In the genomic region with DNA sequence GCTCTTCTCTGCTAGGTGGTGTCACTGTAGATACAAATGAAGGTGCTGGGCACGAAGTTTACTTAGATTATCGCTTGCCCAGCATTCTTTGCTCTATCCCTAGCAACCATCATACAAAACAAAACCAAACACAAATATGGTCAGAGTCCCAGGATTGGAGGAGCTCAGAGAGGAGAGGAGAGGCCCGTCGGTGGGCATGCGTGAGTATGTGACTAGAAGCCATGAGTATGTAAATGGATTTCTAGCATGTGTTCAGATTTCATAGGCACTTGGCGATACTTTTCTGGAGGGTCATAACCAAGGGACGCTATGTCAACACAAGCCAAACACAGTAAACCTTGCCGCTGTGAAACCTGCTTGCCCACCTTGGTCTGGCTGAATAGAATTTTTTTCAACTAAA, we compare ENCODE assay signal across 29 mouse cellular contexts.
DNase-seq lines count a peak whose midpoint lies in the region; ATAC-seq and TF ChIP-seq lines count a peak whose summit lies in the region.
"Had no signal": no experiment of that assay in that cellular context is flagged by ENCODE, and none has a peak within 500 bp of the region (broad histone marks: within the 10 kb centered on the region; RNA-seq: fewer than 3 reads in every experiment).

No protein-coding gene starts in this region.

- no peak overlapping the region for H3K9ac ChIP-seq in liver, adult 2 months (ENCODE audit: low read depth, low read length)
- H3K9ac ChIP-seq in liver, embryonic 12.5 days: no peak overlapping the region
- no peak overlapping the region for H3K9ac ChIP-seq in lung, embryonic 16.5 days (ENCODE audit: low read length)
- H3K9ac ChIP-seq: embryonic facial prominence, embryonic 13.5 days; forebrain, embryonic 13.5 days; heart, embryonic 12.5 days; heart, embryonic 15.5 days; hindbrain, embryonic 15.5 days had no signal

- no peak for ATAC-seq in liver, embryonic 12.5 days
- ATAC-seq in lung, embryonic 16.5 days (ENCODE audit: low read depth): peak; percentile 17; the same call in 1 of the 2 replicates
- ATAC-seq: CD4-positive, CD25-positive, alpha-beta regulatory T cell, adult 4 months; forebrain, embryonic 13.5 days; forebrain, embryonic 16.5 days had no signal

- H3K36me3 ChIP-seq in liver, adult 2 months (ENCODE audit: control insufficient read depth, insufficient read depth, low read length): no peaks in the 10 kb centered on the region
- no peaks in the 10 kb centered on the region for H3K36me3 ChIP-seq in liver, embryonic 12.5 days
- no peaks in the 10 kb centered on the region for H3K36me3 ChIP-seq in lung, embryonic 16.5 days (ENCODE audit: control insufficient read depth, insufficient read depth, low read length)
- no peaks in the 10 kb centered on the region for H3K36me3 ChIP-seq in kidney, adult 2 months (ENCODE audit: control insufficient read depth, insufficient read depth, low read length)
- H3K36me3 ChIP-seq: embryonic facial prominence, embryonic 10.5 days; embryonic facial prominence, embryonic 13.5 days; heart, embryonic 12.5 days; heart, embryonic 15.5 days; hindbrain, embryonic 15.5 days had no signal

- H3K4me3 ChIP-seq in liver, adult 2 months (ENCODE audit: insufficient read depth, low read depth, low read length): no peak overlapping the region
- no peak overlapping the region for H3K4me3 ChIP-seq in liver, embryonic 12.5 days
- no peak overlapping the region for H3K4me3 ChIP-seq in lung, embryonic 16.5 days (ENCODE audit: low read length)
- no peak overlapping the region for H3K4me3 ChIP-seq in kidney, adult 2 months (ENCODE audit: insufficient read depth, low read depth, low read length)
- H3K4me3 ChIP-seq: embryonic facial prominence, embryonic 10.5 days; embryonic facial prominence, embryonic 13.5 days; erythroblast, embryonic 14.5 days; forebrain, embryonic 13.5 days; heart, embryonic 12.5 days; heart, embryonic 15.5 days; hindbrain, embryonic 15.5 days had no signal

- no peaks in the 10 kb centered on the region for H3K9me3 ChIP-seq in liver, embryonic 12.5 days (replicated peaks)
- H3K9me3 ChIP-seq in lung, embryonic 16.5 days (ENCODE audit: control insufficient read depth, low read length): no peaks in the 10 kb centered on the region
- H3K9me3 ChIP-seq: embryonic facial prominence, embryonic 10.5 days; embryonic facial prominence, embryonic 13.5 days; forebrain, embryonic 13.5 days; heart, embryonic 12.5 days; heart, embryonic 15.5 days; hindbrain, embryonic 15.5 days had no signal

- no peaks in the 10 kb centered on the region; the same call in 1 of the 2 replicates for H3K4me1 ChIP-seq in liver, adult 2 months (ENCODE audit: control insufficient read depth, insufficient read depth, low read length)
- peaks cover 64% of the 10 kb centered on the region for H3K4me1 ChIP-seq in liver, embryonic 12.5 days
- H3K4me1 ChIP-seq in lung, embryonic 16.5 days (replicated peaks; ENCODE audit: control insufficient read depth, insufficient read depth, low read length): no peaks in the 10 kb centered on the region; the same call in 1 of the 2 replicates
- H3K4me1 ChIP-seq in kidney, adult 2 months (ENCODE audit: control insufficient read depth, insufficient read depth, low read length): peaks cover 4% of the 10 kb centered on the region; the same call in 1 of the 2 replicates

- peaks cover 5% of the 10 kb centered on the region; the same call in 1 of the 2 replicates for H3K79me2 ChIP-seq in liver, adult 2 months (ENCODE audit: control insufficient read depth, insufficient read depth, low read length)

- H3K27me3 ChIP-seq in liver, adult 2 months (ENCODE audit: control insufficient read depth, insufficient read depth, low read length): no peaks in the 10 kb centered on the region
- no peaks in the 10 kb centered on the region for H3K27me3 ChIP-seq in liver, embryonic 12.5 days (replicated peaks)
- H3K27me3 ChIP-seq in lung, embryonic 16.5 days (ENCODE audit: control insufficient read depth, insufficient read depth, low read depth, low read length): no peaks in the 10 kb centered on the region
- H3K27me3 ChIP-seq in kidney, adult 2 months (replicated peaks; ENCODE audit: control insufficient read depth, insufficient read depth, low read length): no peaks in the 10 kb centered on the region
- H3K27me3 ChIP-seq: embryonic facial prominence, embryonic 13.5 days; forebrain, embryonic 13.5 days; heart, embryonic 12.5 days; heart, embryonic 15.5 days; hindbrain, embryonic 15.5 days had no signal

- H3K4me2 ChIP-seq in liver, embryonic 12.5 days: no peak overlapping the region
- H3K4me2 ChIP-seq in lung, embryonic 16.5 days (ENCODE audit: low read depth, low read length): no peak overlapping the region
- H3K4me2 ChIP-seq: embryonic facial prominence, embryonic 13.5 days; forebrain, embryonic 13.5 days; heart, embryonic 12.5 days; heart, embryonic 15.5 days; hindbrain, embryonic 15.5 days had no signal

- no peak for TF ChIP-seq CTCF in liver, adult 2 months (IDR thresholded peaks at IDR 0.05; ENCODE audit: low read depth, low read length)
- TF ChIP-seq CTCF in kidney, adult 2 months (conservative IDR thresholded peaks at IDR 0.05; ENCODE audit: insufficient read depth, insufficient read length, low read depth, low read length): no peak

- DNase-seq in liver, adult 2 months (ENCODE audit: extremely low read depth, low read depth, low spot score): peak; percentile 22
- DNase-seq in CD4-positive helper T cell, adult 2 months (ENCODE audit: low read depth, low spot score): peak; percentile 32
- peak; percentile 21 for DNase-seq in lung, postnatal 25 days (ENCODE audit: low spot score)
- DNase-seq in layer of hippocampus, adult 9-10 months (ENCODE audit: low spot score): no peak
- DNase-seq in kidney, adult 2 months: no peak
- DNase-seq: adrenal gland, adult 2 months; adrenal gland, postnatal 14 days; B cell, adult 2 months; cerebellum, adult 11-12 months; cerebellum, adult 8-10 months; cerebellum, postnatal 10 days; cerebellum, postnatal 36 days; embryo, embryonic 11 days; gastrocnemius, postnatal 10 days; gastrocnemius, postnatal 36 days; heart, adult 18-20 months; heart, postnatal 10 days; heart, postnatal 36 days had no signal

- H3K27ac ChIP-seq in liver, adult 2 months (replicated peaks; ENCODE audit: insufficient read depth, low read depth, low read length): no peak overlapping the region
- H3K27ac ChIP-seq in liver, embryonic 12.5 days: no peak overlapping the region
- H3K27ac ChIP-seq in lung, embryonic 16.5 days (ENCODE audit: low read length): no peak overlapping the region
- no peak overlapping the region for H3K27ac ChIP-seq in kidney, adult 2 months (ENCODE audit: insufficient read depth, low read depth, low read length)
- H3K27ac ChIP-seq: embryonic facial prominence, embryonic 10.5 days; embryonic facial prominence, embryonic 13.5 days; forebrain, embryonic 13.5 days; heart, embryonic 15.5 days; hindbrain, embryonic 15.5 days had no signal

- TF ChIP-seq POLR2A in liver, adult 2 months (IDR thresholded peaks at IDR 0.05; ENCODE audit: extremely low read depth, insufficient read depth, low read length): no peak
- TF ChIP-seq POLR2A in kidney, adult 2 months (IDR thresholded peaks at IDR 0.05; ENCODE audit: low read depth, low read length): no peak

- WGBS in liver, adult 2 months: 65% methylated on average over 8 of the region's 8 CpGs
- 91% methylated on average over 8 of the region's 8 CpGs for WGBS in liver, embryonic 12.5 days (ENCODE audit: insufficient replicate concordance)
- 67% methylated on average over 8 of the region's 8 CpGs for WGBS in lung, embryonic 16.5 days
- WGBS in kidney, adult 2 months: 79% methylated on average over 8 of the region's 8 CpGs

Comparison
In these comparisons a context has a peak if more than half of its experiments do, and no peak if none do; other contexts are left out.
1. DNase-seq: peak in liver, adult 2 months (single experiment), CD4-positive helper T cell, adult 2 months (single experiment) and lung, postnatal 25 days (single experiment); none in layer of hippocampus, adult 9-10 months (single experiment) and kidney, adult 2 months (single experiment).